Mouse (Mus musculus): ENCODE results near the gene Dlg2.
A peak's percentile ranks its signal among the peaks of the same experiment; 100 is the strongest.

Dlg2 gene

GRCm38 (mm10) chr7:91089211-91089930, 612.9 kb downstream of the Dlg2 start:
- peak; percentile 57 for DNase-seq (ENCODE audit: inconsistent ontology term)

GRCm38 (mm10) chr7:91090317-91090829, 613.9 kb downstream of the Dlg2 start:
- DNase-seq (ENCODE audit: inconsistent ontology term), result peak; percentile 33

GRCm38 (mm10) chr7:91090830-91091683, 614.6 kb downstream of the Dlg2 start:
- peak; percentile 27 for DNase-seq (ENCODE audit: inconsistent ontology term)

GRCm38 (mm10) chr7:91096467-91096866, 620.0 kb downstream of the Dlg2 start:
- no peak for DNase-seq (ENCODE audit: inconsistent ontology term)

GRCm38 (mm10) chr7:91098521-91098920, 622.0 kb downstream of the Dlg2 start:
- no peak for DNase-seq (ENCODE audit: inconsistent ontology term)

- no peak for DNase-seq (ENCODE audit: inconsistent ontology term)
These were observed 633.1 kb downstream of the Dlg2 start for GRCm38 (mm10) chr7:91109575-91109974.

GRCm38 (mm10) chr7:91132128-91132527, 655.7 kb downstream of the Dlg2 start:
- no peak for DNase-seq (ENCODE audit: inconsistent ontology term)

GRCm38 (mm10) chr7:91154096-91154495, 677.6 kb downstream of the Dlg2 start:
- peak; percentile 93 for DNase-seq (ENCODE audit: inconsistent ontology term)

GRCm38 (mm10) chr7:91159144-91159543, 682.7 kb downstream of the Dlg2 start:
- peak; percentile 80 for DNase-seq (ENCODE audit: inconsistent ontology term)

GRCm38 (mm10) chr7:91161643-91162175, 685.2 kb downstream of the Dlg2 start:
- DNase-seq (ENCODE audit: inconsistent ontology term), result no peak

- DNase-seq (ENCODE audit: inconsistent ontology term), result no peak
These were observed 697.1 kb downstream of the Dlg2 start for GRCm38 (mm10) chr7:91173560-91173959.

GRCm38 (mm10) chr7:91188211-91188610, 711.7 kb downstream of the Dlg2 start:
- no peak for DNase-seq (ENCODE audit: inconsistent ontology term)

GRCm38 (mm10) chr7:91199372-91199771, 722.9 kb downstream of the Dlg2 start:
- no peak for DNase-seq (ENCODE audit: inconsistent ontology term)

- no peak for DNase-seq (ENCODE audit: inconsistent ontology term)
These were observed 731.8 kb downstream of the Dlg2 start for GRCm38 (mm10) chr7:91208083-91208852.

- no peak for DNase-seq (ENCODE audit: inconsistent ontology term)
These were observed 732.5 kb downstream of the Dlg2 start for GRCm38 (mm10) chr7:91208973-91209372.

- DNase-seq (ENCODE audit: inconsistent ontology term), result peak; percentile 72
These were observed 735.8 kb downstream of the Dlg2 start for GRCm38 (mm10) chr7:91212236-91212635.

GRCm38 (mm10) chr7:91214921-91215320, 738.4 kb downstream of the Dlg2 start:
- DNase-seq (ENCODE audit: inconsistent ontology term), result peak; percentile 66

GRCm38 (mm10) chr7:91218321-91218987, 742.0 kb downstream of the Dlg2 start:
- DNase-seq (ENCODE audit: inconsistent ontology term), result peak; percentile 42

- DNase-seq (ENCODE audit: inconsistent ontology term), result peak; percentile 72
These were observed 750.0 kb downstream of the Dlg2 start for GRCm38 (mm10) chr7:91226442-91226841.

GRCm38 (mm10) chr7:91241718-91242117, 765.2 kb downstream of the Dlg2 start:
- DNase-seq (ENCODE audit: inconsistent ontology term), result no peak

- DNase-seq (ENCODE audit: inconsistent ontology term), result no peak
These were observed 785.2 kb downstream of the Dlg2 start for GRCm38 (mm10) chr7:91261672-91262030.

Data from Muller cell, postnatal 12 days (primary cell).